Mouse (Mus musculus) megakaryocyte, embryonic 14.5 days (primary cell): ENCODE measurements around the gene Pgm5. TPM values are rescaled to one million over a fixed set of nuclear protein-coding genes. Genes with fewer than 3 reads are reported as not detected.
"Not testable (repeated sequence)": the region's sequence is repeated elsewhere in the genome, so short reads cannot be mapped to it uniquely, and the experiment has no call there.

Experiments used
- H3K27me3 ChIP-seq: replicated peaks from 2 replicates; pipeline ENCODE3; 2012; ENCODE audit warnings: inconsistent platforms
- H3K36me3 ChIP-seq: replicated peaks from 2 replicates; pipeline ENCODE3; 2012; ENCODE audit warnings: low read length, inconsistent platforms, mixed read lengths
- H3K4me1 ChIP-seq: 2 replicates; pipeline ENCODE4 v1.6.1; 2012; ENCODE audit warnings: inconsistent platforms
- H3K4me3 ChIP-seq: replicated peaks from 2 replicates; pipeline ENCODE3; 2012; ENCODE audit warnings: moderate library complexity, mild to moderate bottlenecking, inconsistent platforms
- H3K9me3 ChIP-seq: 2 replicates; pipeline ENCODE4 v1.6.1; 2012; ENCODE audit warnings: inconsistent platforms
- FLI1 ChIP-seq: IDR thresholded peaks from 2 replicates; pipeline ENCODE4 v1.6.1; 2012; ENCODE audit warnings: low read length, inconsistent platforms, mixed read lengths
- GATA1 ChIP-seq: IDR thresholded peaks from 3 replicates; pipeline ENCODE4 v1.6.1; 2012; ENCODE audit warnings: mixed read lengths, low read length, inconsistent platforms, borderline replicate concordance
- polyA plus RNA-seq: library from polyadenylated mRNA; stranded (reverse); fragments of >175 nt; gene quantifications from 2 replicates; pipeline ENCODE4 v1.2.3, GENCODE M21; 2012; ENCODE audit warnings: low replicate concordance; ENCODE audit not compliant: insufficient read depth

The Pgm5 gene
- polyA plus RNA-seq, 1 experiment, result not detected

DNA sequence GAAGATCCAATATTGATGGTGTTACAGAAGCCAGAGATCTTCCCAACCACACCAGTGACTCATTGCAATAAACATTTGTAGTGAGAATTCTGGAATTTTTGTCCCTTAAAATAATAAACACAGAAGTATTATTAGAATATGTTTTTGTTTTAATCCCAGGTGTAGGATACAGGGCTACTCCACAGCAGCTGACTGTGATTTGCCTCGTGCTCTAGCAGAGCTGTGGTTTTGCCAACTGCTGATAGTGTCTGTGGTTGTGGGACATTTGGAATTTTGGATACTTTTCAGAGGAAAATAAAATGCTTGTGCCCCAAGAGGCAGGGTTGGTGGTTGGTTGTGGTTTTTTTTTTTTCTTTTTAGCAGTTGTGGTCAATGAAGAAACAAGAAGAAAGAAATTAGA is 143.6 kb downstream of the Pgm5 start:
- Histone ChIP-seq H3K4me3 (no peak overlapping the region), H3K9me3 (peaks cover 10% of the 10 kb centered on the region; the same call in 1 of the 2 replicates), H3K27me3 (peaks cover 4% of the 10 kb centered on the region), H3K36me3 (no peaks in the 10 kb centered on the region), H3K4me1 (no peaks in the 10 kb centered on the region)
- TF ChIP-seq FLI1, result no peak
- no peak for TF ChIP-seq GATA1

DNA sequence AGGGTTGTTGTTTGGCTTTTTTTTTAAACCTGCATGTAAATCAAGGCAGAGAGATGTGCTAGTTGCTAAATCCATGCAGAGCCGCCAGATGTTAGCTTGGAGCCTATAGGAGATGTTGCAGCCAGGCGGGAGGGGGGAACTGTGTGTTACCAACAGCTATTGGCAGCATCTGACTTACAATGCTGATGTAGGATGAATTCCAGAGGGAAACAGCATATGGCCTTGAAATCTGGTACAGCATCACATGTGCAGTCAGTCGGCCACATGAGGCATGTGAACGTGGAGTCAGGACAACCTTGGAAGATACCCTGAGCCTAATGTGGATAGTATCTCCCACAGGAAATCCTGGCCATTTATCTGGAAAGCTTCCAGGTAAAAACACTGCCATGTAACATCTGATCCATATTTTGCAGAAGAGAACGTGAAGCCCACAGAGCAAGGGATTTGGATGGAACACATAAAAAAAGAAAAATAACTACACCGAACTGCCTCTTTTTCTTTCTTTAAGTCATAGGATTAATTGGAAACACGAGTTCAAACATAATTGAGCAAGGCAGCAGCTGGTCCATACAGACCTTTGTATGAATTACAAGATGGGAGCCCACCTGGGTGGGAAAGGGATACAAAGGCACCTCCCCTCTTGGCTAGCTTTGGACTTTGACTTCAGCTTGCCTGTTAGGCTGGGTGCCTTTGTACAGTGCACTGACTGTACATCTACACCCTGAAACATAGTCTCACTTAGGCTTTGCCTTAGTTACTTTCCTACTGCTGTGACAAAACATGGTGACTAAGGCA is 145.2 kb downstream of the Pgm5 start:
- H3K36me3 ChIP-seq, result no peaks in the 10 kb centered on the region
- no peaks in the 10 kb centered on the region for H3K4me1 ChIP-seq
- TF ChIP-seq FLI1, result no peak
- no peak for TF ChIP-seq GATA1
- H3K9me3 ChIP-seq, result peaks cover 10% of the 10 kb centered on the region; the same call in 1 of the 2 replicates
- no peak overlapping the region for H3K4me3 ChIP-seq
- H3K27me3 ChIP-seq, result peaks cover 4% of the 10 kb centered on the region

DNA sequence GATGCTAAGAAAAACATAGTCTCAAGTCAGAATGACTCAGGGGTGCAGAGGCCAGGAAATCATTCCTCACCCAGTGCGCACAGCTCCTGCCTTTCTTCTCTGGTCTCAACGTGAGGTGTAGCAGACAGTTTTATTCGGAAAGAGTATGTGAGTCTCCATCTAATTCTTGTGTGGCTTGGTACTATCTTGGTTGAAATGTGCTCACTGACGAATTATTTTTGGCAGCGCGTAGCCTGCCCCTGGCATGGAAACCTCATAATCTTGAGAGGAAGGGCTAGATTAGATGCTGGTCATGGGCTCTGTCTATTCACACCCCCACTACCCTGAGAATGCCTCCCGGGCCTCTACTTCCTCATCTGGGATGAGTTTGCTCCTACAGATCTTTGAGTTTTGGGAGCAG is 153.6 kb downstream of the Pgm5 start:
- Histone ChIP-seq H3K4me1 (0 out of 2 replicates have a peak, but pooled peaks cover 3% of the 10 kb centered on the region), H3K27me3 (peaks cover 4% of the 10 kb centered on the region), H3K4me3 (no peak overlapping the region), H3K36me3 (no peaks in the 10 kb centered on the region), H3K9me3 (no peaks in the 10 kb centered on the region)
- no peak for TF ChIP-seq GATA1
- no peak for TF ChIP-seq FLI1

DNA sequence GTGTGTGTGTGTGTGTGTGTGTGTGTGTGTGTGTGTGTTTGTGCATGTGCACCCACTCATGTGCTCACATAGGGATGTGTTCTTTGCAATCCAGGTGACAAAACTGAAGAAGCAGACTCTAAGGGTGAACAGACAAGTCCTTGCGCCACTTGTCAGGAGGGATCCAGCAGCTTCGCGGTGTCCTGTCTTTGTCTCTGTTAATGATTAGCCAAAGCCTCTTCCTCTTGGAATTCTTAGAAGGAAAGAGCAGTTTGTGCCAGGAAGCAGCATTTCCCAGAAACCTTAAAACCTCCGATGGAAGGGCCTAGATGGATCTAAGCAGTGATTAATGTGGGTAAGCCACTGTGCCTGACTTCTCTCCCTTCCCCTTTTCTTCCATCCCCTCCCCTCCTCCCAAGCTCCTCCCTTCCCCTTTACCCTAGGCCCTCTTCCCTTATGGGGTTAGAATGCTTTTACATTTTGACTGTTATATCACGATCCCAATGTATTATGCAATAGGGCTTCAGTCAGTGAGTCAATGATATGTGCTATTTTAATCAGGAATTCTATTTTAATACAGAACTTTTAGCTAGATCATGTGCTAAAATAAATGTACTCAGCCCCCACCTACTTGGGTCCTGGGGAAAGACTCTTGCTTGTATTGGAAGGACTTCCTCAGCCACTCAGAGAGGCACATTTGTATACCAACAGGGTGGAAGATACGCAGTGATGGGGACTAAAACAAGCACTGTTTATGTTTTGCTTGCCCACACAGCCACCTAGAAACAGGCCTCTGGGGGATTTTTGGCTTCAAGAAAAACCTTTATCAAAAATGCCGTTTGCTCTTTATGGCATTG is 154.4 kb downstream of the Pgm5 start:
- Histone ChIP-seq H3K4me1 (0 out of 2 replicates have a peak, but pooled peaks cover 3% of the 10 kb centered on the region), H3K27me3 (peaks cover 4% of the 10 kb centered on the region)
- TF ChIP-seq FLI1, result no peak
- TF ChIP-seq GATA1, result no peak

DNA sequence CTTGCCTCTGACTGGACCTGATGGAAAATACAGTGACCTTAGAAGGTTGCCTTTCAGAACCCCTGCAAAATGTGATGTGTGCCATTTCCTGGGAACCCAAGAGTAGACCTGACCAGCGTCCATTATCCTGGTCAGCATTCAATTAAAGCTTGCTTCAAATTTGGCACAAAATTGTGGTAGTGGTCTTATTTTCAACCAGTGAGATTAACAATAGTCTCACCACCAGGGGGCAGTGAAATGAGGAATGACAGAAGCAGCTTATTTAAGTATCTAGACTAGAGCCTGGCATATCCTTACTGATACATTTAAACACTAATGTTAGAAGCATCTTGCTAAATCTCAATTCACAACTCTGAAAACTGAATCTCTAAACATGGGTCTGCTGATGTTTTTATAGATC is 156.3 kb downstream of the Pgm5 start:
- Histone ChIP-seq H3K9me3 (no peaks in the 10 kb centered on the region), H3K4me3 (no peak overlapping the region), H3K36me3 (no peaks in the 10 kb centered on the region), H3K4me1 (0 out of 2 replicates have a peak, but pooled peaks cover 3% of the 10 kb centered on the region), H3K27me3 (peaks cover 10% of the 10 kb centered on the region)
- TF ChIP-seq GATA1, result no peak

More for the DNA sequence above, 154.4 kb downstream of the Pgm5 start:
- Histone ChIP-seq H3K9me3 (no peaks in the 10 kb centered on the region), H3K4me3 (no peak overlapping the region), H3K36me3 (no peaks in the 10 kb centered on the region)

DNA sequence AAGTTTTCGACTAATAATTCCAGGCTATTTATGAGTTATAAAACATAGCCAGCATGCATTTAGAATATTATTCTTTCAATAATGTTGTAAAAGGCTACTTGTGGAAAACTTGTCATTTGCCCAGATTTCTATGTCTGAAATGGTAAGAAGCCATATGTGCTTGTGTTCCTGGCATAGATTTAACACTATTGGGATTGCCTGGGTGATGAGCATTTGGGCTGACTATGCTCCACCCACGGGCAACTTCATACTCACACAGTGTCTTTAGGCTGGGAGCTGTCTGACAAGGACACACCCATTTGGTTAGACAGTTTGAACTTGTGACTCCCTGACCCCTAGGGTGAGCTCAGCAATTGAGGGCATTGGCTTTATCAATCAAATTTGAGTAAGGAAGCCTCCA is 157.3 kb downstream of the Pgm5 start:
- TF ChIP-seq FLI1 (no peak), GATA1 (no peak)
- no peaks in the 10 kb centered on the region for H3K9me3 ChIP-seq
- no peak overlapping the region for H3K4me3 ChIP-seq
- 0 out of 2 replicates have a peak, but pooled peaks cover 3% of the 10 kb centered on the region for H3K4me1 ChIP-seq
- H3K27me3 ChIP-seq, result peaks cover 10% of the 10 kb centered on the region
- H3K36me3 ChIP-seq, result no peaks in the 10 kb centered on the region

DNA sequence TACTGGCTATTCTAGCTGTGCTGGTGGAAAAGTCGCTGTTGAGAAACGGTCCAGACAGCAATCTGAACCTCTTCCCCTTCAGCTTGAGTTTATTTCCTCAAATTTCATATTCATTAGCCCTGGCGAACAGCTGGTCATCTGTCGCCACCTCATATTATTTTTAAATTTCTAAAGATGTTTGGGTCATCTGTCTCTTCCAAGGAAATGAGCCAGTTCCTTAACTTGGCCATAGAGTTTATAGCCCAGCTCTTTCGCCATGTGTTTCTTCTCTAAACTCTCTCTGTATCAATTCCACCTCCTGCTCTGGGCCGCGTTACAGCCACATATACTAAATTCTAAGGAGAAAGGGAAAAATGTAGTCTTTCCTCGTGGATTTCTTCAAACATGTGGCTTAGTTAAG is 158.0 kb downstream of the Pgm5 start:
- Histone ChIP-seq H3K9me3 (no peaks in the 10 kb centered on the region), H3K4me3 (no peak overlapping the region)

DNA sequence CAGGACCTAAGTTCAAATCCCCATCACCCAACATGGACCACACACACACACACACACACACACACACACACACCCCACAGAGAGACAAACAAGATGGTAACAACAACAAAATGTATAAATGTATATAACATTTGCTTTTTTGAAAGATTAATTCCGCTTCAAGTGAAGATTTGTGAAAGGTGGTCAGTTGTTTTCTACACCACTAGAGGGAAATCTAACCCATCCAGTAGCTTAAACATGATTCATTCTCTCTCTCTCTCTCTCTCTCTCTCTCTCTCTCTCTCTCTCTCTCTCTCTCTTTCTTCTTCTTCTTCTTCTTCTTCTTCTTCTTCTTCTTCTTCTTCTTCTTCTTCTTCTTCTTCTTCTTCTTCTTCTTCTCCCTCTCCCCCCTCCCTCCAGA is 158.5 kb downstream of the Pgm5 start:
- H3K9me3 ChIP-seq, H3K4me1 ChIP-seq, H3K4me3 ChIP-seq, H3K27me3 ChIP-seq, H3K36me3 ChIP-seq: not testable (repeated sequence)

More for the DNA sequence above, 158.0 kb downstream of the Pgm5 start:
- peaks cover 8% of the 10 kb centered on the region for H3K27me3 ChIP-seq
- TF ChIP-seq FLI1 (no peak), GATA1 (no peak)
- H3K36me3 ChIP-seq, result no peaks in the 10 kb centered on the region
- peaks cover 3% of the 10 kb centered on the region; the same call in 1 of the 2 replicates for H3K4me1 ChIP-seq

DNA sequence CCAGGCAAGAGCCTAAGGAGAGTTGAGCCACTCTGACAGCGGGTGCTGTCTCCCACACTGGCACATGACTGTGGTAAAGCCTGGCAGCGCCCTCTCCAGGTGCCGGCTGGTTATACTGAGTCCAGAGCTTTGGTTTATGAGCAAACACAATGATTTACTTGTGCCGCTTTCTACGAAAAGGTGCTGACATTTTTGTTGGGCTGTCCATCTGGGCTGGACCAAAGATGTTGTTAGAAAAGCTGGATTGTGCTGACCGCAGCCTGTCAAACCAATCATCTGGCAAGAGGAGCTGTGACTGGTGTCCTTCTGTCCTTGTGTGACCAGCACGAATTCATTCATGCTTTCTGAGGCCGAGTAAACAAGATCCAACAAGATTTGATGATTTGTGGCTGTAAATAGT is 159.9 kb downstream of the Pgm5 start:
- TF ChIP-seq FLI1 (no peak), GATA1 (no peak)
- H3K4me1 ChIP-seq, result no peaks in the 10 kb centered on the region; the same call in 1 of the 2 replicates
- no peaks in the 10 kb centered on the region for H3K36me3 ChIP-seq
- H3K4me3 ChIP-seq, result no peak overlapping the region
- peaks cover 8% of the 10 kb centered on the region for H3K27me3 ChIP-seq
- H3K9me3 ChIP-seq, result no peaks in the 10 kb centered on the region

DNA sequence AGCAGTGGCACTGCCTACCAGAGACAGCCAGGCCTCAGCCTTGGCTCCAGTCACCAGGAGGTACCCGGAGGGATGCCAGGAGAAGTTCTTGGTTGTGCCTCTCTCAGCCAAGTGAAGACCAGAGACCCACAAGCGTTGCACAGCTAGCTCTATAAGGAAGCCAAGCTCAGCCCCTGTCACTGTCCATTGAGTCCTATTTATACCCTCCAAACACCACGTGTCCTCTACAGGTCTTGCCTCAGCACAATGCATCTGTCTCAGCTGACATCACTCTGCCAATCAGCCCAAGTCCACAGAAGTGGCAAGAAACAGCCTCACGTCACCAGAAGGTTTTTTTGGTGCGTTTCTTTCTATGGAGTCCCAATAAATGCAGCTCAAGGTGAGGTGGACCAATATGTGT is 161.0 kb downstream of the Pgm5 start:
- Histone ChIP-seq H3K27me3 (peaks cover 8% of the 10 kb centered on the region), H3K4me3 (no peak overlapping the region), H3K36me3 (no peaks in the 10 kb centered on the region), H3K4me1 (no peaks in the 10 kb centered on the region; the same call in 1 of the 2 replicates), H3K9me3 (no peaks in the 10 kb centered on the region)
- TF ChIP-seq FLI1 (no peak), GATA1 (no peak)
